Mouse (Mus musculus) spleen, adult 2 months (tissue): ENCODE results near the gene Abcc6.

Experiments
- CTCF ChIP-seq: fragments of 200-500 bp; IDR thresholded peaks from 2 replicates; pipeline ENCODE4 v1.5.1; 2011; ENCODE audit warnings: mild to moderate bottlenecking, inconsistent platforms; ENCODE audit not compliant: insufficient read depth, insufficient read length, insufficient replicate concordance; ENCODE audit errors: extremely low read depth
- POLR2A ChIP-seq: fragments of 200-500 bp; IDR thresholded peaks from 2 replicates; pipeline ENCODE4 v1.6.1; 2011; ENCODE audit warnings: low read depth, low read length, inconsistent platforms

- no peak for TF ChIP-seq CTCF
- no peak for TF ChIP-seq POLR2A
Measured at GRCm38 (mm10) chr7:45986893-45987292, 43.2 kb downstream of the Abcc6 start.
